Comparison of ENCODE assay signal across 20 mouse cellular contexts in genomic region chr3:84807826-84808225, GRCm38 (mm10). TPM values are rescaled to one million over a fixed set of nuclear protein-coding genes. Genes with fewer than 3 reads are reported as not detected.
A peak's percentile ranks its signal among the peaks of the same experiment; 100 is the strongest.
DNase-seq lines count a peak whose midpoint lies in the region; TF ChIP-seq lines count a peak whose summit lies in the region.
"Had no signal": no experiment of that assay in that cellular context is flagged by ENCODE, and none has a peak within 500 bp of the region (broad histone marks: within the 10 kb centered on the region; RNA-seq: fewer than 3 reads in every experiment).

No protein-coding gene starts in this region.

- peak overlapping the region; percentile 72 for H3K27ac ChIP-seq in thymus, adult 2 months (ENCODE audit: control insufficient read depth, insufficient read depth, low read length)
- no peak overlapping the region for H3K27ac ChIP-seq in cerebellum, adult 2 months (ENCODE audit: insufficient read depth, low read length)

- 58% methylated on average over 3 of the region's 3 CpGs for WGBS in thymus, adult 2 months
- WGBS in cerebellum, adult 2 months: 79% methylated on average over 3 of the region's 3 CpGs

- no peak for TF ChIP-seq CTCF in thymus, adult 2 months (IDR thresholded peaks at IDR 0.05; ENCODE audit: borderline replicate concordance, control insufficient read depth, extremely low read depth, insufficient read depth, low read length, poor library complexity)
- TF ChIP-seq CTCF in cerebellum, adult 2 months (IDR thresholded peaks at IDR 0.05; ENCODE audit: borderline replicate concordance, insufficient read depth, low read depth, low read length): no peak

- intact Hi-C loops in heart, postnatal 10 days (cut with DNase I): no loop called here

- H3K36me3 ChIP-seq in thymus, adult 2 months (ENCODE audit: control insufficient read depth, insufficient read depth, low read length): no peaks in the 10 kb centered on the region

- no peak for DNase-seq in thymus, adult 2 months
- DNase-seq in thymus, postnatal 36 days: no peak
- DNase-seq in 416B (ENCODE audit: low read depth) (peak; percentile 72), A20 (ENCODE audit: low read depth, low spot score) (peak; percentile 54)
- DNase-seq in heart, postnatal 10 days: no peak
- DNase-seq in cerebellum, adult 2 months: no peak
- DNase-seq: adrenal gland, adult 2 months; adrenal gland, adult 8-10 months; adrenal gland, postnatal 10 days; adrenal gland, postnatal 14 days; adrenal gland, postnatal 25 days; adrenal gland, postnatal 36 days; B cell, adult 2 months; cerebellum, adult 11 months; cerebellum, adult 11-12 months; cerebellum, adult 18-20 months; cerebellum, adult 8-10 months; cerebellum, adult 9-10 months had no signal

- peaks cover 16% of the 10 kb centered on the region for H3K4me1 ChIP-seq in thymus, adult 2 months (replicated peaks; ENCODE audit: control insufficient read depth, insufficient read depth, low read length)
- H3K4me1 ChIP-seq in cerebellum, adult 2 months (ENCODE audit: control insufficient read depth, insufficient read depth, low read length): no peaks in the 10 kb centered on the region; the same call in 1 of the 2 replicates

- no peak overlapping the region for H3K4me3 ChIP-seq in thymus, adult 2 months (ENCODE audit: control insufficient read depth, insufficient read depth, low read length)
- H3K4me3 ChIP-seq in cerebellum, adult 2 months (replicated peaks; ENCODE audit: insufficient read depth, low read depth, low read length): no peak overlapping the region

- no peaks in the 10 kb centered on the region for H3K27me3 ChIP-seq in thymus, adult 2 months (ENCODE audit: control insufficient read depth, insufficient read depth, low read length)
- H3K27me3 ChIP-seq in cerebellum, adult 2 months (ENCODE audit: control insufficient read depth, insufficient read depth, low read length): no peaks in the 10 kb centered on the region
- H3K27me3 ChIP-seq: CH12.LX, Patski had no signal

- no peak for TF ChIP-seq POLR2A in thymus, adult 2 months (IDR thresholded peaks at IDR 0.05; ENCODE audit: control insufficient read depth, extremely low read depth, insufficient read depth, low read length, poor library complexity)
- no peak for TF ChIP-seq POLR2A in cerebellum, adult 2 months (IDR thresholded peaks at IDR 0.05; ENCODE audit: borderline replicate concordance, insufficient read depth, low read length)

RNA-seq across cellular contexts. Expression of gene Fbxw7, which starts 7.2 kb away (rescaled TPM):
- 8.0 and 8.3 TPM in 2 replicates for polyA plus RNA-seq in thymus, adult 2 months (2012; rRNA removed)
- 10 to 100 TPM; 59.8 to 61.5 TPM for total RNA-seq in heart, postnatal 10 days (2021)
- polyA plus RNA-seq in cerebellum, adult 2 months (2012; rRNA removed): 76.2 and 87.9 TPM in 2 replicates

Comparison
In these comparisons a context has a peak if more than half of its experiments do, and no peak if none do; other contexts are left out.
1. DNase-seq: peak in 416B (single experiment) and A20 (single experiment); none in thymus, adult 2 months (single experiment), thymus, postnatal 36 days (0 of 2), heart, postnatal 10 days (0 of 2) and cerebellum, adult 2 months (0 of 2).